Mouse (Mus musculus): ENCODE measurements at regions not wholly inside any gene's neighbourhood (a gene's known extent, or its start where the extent isn't known, plus 50 kb on each side); places are given as distances from the start of the nearest gene placed in this dataset.

DNA sequence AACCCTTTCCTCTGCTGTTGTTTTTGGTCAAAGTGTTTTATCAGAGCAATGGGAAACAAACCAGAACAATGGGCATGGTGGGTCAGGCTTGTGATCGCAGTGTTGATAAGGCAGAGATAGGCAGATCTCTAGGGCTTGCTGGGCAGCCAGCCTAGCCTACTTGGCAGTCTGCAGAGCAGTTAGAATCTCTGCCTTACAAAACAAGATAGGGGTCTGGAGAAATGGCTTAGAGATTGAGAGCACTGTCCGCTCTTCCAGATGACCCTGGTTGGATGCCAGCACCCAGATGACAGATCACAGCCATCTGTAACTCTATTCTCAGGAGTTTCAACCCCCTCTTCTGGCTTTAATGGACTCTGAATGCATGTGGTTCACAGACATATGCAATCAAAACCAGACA, 289.7 kb upstream of the Thsd7b start:
- TF ChIP-seq CTCF (IDR thresholded peaks at IDR 0.05; ENCODE audit: low read depth) (no peak), EP300 (IDR thresholded peaks at IDR 0.05; ENCODE audit: low read depth) (no peak)

Data from liver, embryonic 14.5 days (tissue).